Mouse (Mus musculus): ENCODE data around the gene Ulk4. TPM values are rescaled to one million over a fixed set of nuclear protein-coding genes. Genes with fewer than 3 reads are reported as not detected.

Gene Ulk4
- polyA plus RNA-seq, 1 experiment from 2014 or later, result 145 TPM

GRCm38 (mm10) chr9:121037975-121038374 lies 239.0 kb downstream of the Ulk4 start:
- Histone ChIP-seq H3K4me2 (no peak overlapping the region), H3K27ac (no peak overlapping the region), H3K27me3 (no peaks in the 10 kb centered on the region), H3K4me1 (0 out of 2 replicates have a peak, but pooled peaks cover 2% of the 10 kb centered on the region), H3K9me3 (replicated peaks) (no peaks in the 10 kb centered on the region), H3K4me3 (replicated peaks) (no peak overlapping the region), H3K9ac (no peak overlapping the region), H3K36me3 (no peaks in the 10 kb centered on the region)
- 58% methylated on average over 5 of the region's 5 CpGs for WGBS
- no peak for ATAC-seq (replicated peaks; ENCODE audit: low FRiP score)

GRCm38 (mm10) chr9:121035296-121035695 lies 241.7 kb downstream of the Ulk4 start:
- no peak overlapping the region for H3K4me2 ChIP-seq
- H3K4me3 ChIP-seq (replicated peaks), result no peak overlapping the region
- H3K4me1 ChIP-seq, result 0 out of 2 replicates have a peak, but pooled peaks cover 2% of the 10 kb centered on the region
- no peak overlapping the region for H3K27ac ChIP-seq
- no peaks in the 10 kb centered on the region for H3K36me3 ChIP-seq
- H3K27me3 ChIP-seq, result no peaks in the 10 kb centered on the region
- H3K9me3 ChIP-seq (replicated peaks), result no peaks in the 10 kb centered on the region
- H3K9ac ChIP-seq, result no peak overlapping the region
- WGBS, result 79% methylated on average over 6 of the region's 6 CpGs
- ATAC-seq (replicated peaks; ENCODE audit: low FRiP score), result no peak

- Histone ChIP-seq H3K9ac (no peak overlapping the region), H3K27ac (no peak overlapping the region), H3K4me3 (replicated peaks) (no peak overlapping the region), H3K4me2 (no peak overlapping the region), H3K27me3 (no peaks in the 10 kb centered on the region), H3K4me1 (0 out of 2 replicates have a peak, but pooled peaks cover 2% of the 10 kb centered on the region), H3K9me3 (replicated peaks) (no peaks in the 10 kb centered on the region), H3K36me3 (no peaks in the 10 kb centered on the region)
- ATAC-seq (replicated peaks; ENCODE audit: low FRiP score), result no peak
- 70% methylated on average over 4 of the region's 4 CpGs for WGBS
Measured at GRCm38 (mm10) chr9:121033596-121033995, 243.4 kb downstream of the Ulk4 start.

- WGBS, result 68% methylated on average over 10 of the region's 10 CpGs
- Histone ChIP-seq H3K4me3 (replicated peaks) (no peak overlapping the region), H3K36me3 (no peaks in the 10 kb centered on the region), H3K4me2 (no peak overlapping the region), H3K9me3 (replicated peaks) (no peaks in the 10 kb centered on the region), H3K27me3 (no peaks in the 10 kb centered on the region), H3K27ac (no peak overlapping the region), H3K9ac (no peak overlapping the region), H3K4me1 (0 out of 2 replicates have a peak, but pooled peaks cover 2% of the 10 kb centered on the region)
- no peak for ATAC-seq (replicated peaks; ENCODE audit: low FRiP score)
Measured at GRCm38 (mm10) chr9:121032322-121032964, 244.6 kb downstream of the Ulk4 start.

- H3K9ac ChIP-seq, result no peak overlapping the region
- H3K4me3 ChIP-seq (replicated peaks), result no peak overlapping the region
- no peak for ATAC-seq (replicated peaks; ENCODE audit: low FRiP score)
- no peak overlapping the region for H3K4me2 ChIP-seq
- no peak overlapping the region for H3K27ac ChIP-seq
- WGBS, result 27% methylated on average over 10 of the region's 10 CpGs
- H3K9me3 ChIP-seq (replicated peaks), result no peaks in the 10 kb centered on the region
- H3K27me3 ChIP-seq, result no peaks in the 10 kb centered on the region
- H3K36me3 ChIP-seq, result no peaks in the 10 kb centered on the region
- 0 out of 2 replicates have a peak, but pooled peaks cover 2% of the 10 kb centered on the region for H3K4me1 ChIP-seq
Measured at GRCm38 (mm10) chr9:121030949-121031348, 246.0 kb downstream of the Ulk4 start.

- no peaks in the 10 kb centered on the region for H3K36me3 ChIP-seq
- H3K9ac ChIP-seq, result no peak overlapping the region
- no peak overlapping the region for H3K4me3 ChIP-seq (replicated peaks)
- no peak overlapping the region for H3K27ac ChIP-seq
- H3K4me2 ChIP-seq, result no peak overlapping the region
- 0 out of 2 replicates have a peak, but pooled peaks cover 2% of the 10 kb centered on the region for H3K4me1 ChIP-seq
- no peaks in the 10 kb centered on the region for H3K9me3 ChIP-seq (replicated peaks)
- ATAC-seq (replicated peaks; ENCODE audit: low FRiP score), result no peak
- H3K27me3 ChIP-seq, result no peaks in the 10 kb centered on the region
- WGBS, result 59% methylated on average over 9 of the region's 9 CpGs
Measured at GRCm38 (mm10) chr9:121029786-121030185, 247.2 kb downstream of the Ulk4 start.

- H3K4me2 ChIP-seq, result no peak overlapping the region
- H3K4me3 ChIP-seq (replicated peaks), result no peak overlapping the region
- H3K27me3 ChIP-seq, result no peaks in the 10 kb centered on the region
- no peaks in the 10 kb centered on the region for H3K9me3 ChIP-seq (replicated peaks)
- H3K36me3 ChIP-seq, result no peaks in the 10 kb centered on the region
- 86% methylated on average over 14 of the region's 14 CpGs for WGBS
- H3K27ac ChIP-seq, result no peak overlapping the region
- no peak for ATAC-seq (replicated peaks; ENCODE audit: low FRiP score)
- no peak overlapping the region for H3K9ac ChIP-seq
- no peaks in the 10 kb centered on the region for H3K4me1 ChIP-seq
Measured at GRCm38 (mm10) chr9:121023526-121024264, 253.3 kb downstream of the Ulk4 start.

- Histone ChIP-seq H3K4me1 (0 out of 2 replicates have a peak, but pooled peaks cover 6% of the 10 kb centered on the region), H3K4me2 (no peak overlapping the region), H3K9me3 (replicated peaks) (no peaks in the 10 kb centered on the region), H3K4me3 (replicated peaks) (no peak overlapping the region), H3K27ac (no peak overlapping the region), H3K27me3 (no peaks in the 10 kb centered on the region), H3K9ac (no peak overlapping the region), H3K36me3 (no peaks in the 10 kb centered on the region)
- WGBS, result 87% methylated on average over 11 of the region's 11 CpGs
- ATAC-seq (replicated peaks; ENCODE audit: low FRiP score), result no peak
Measured at GRCm38 (mm10) chr9:121020360-121020759, 256.6 kb downstream of the Ulk4 start.

- Histone ChIP-seq H3K9ac (no peak overlapping the region), H3K4me1 (0 out of 2 replicates have a peak, but pooled peaks cover 6% of the 10 kb centered on the region), H3K9me3 (replicated peaks) (no peaks in the 10 kb centered on the region), H3K36me3 (no peaks in the 10 kb centered on the region), H3K4me2 (no peak overlapping the region), H3K4me3 (replicated peaks) (no peak overlapping the region), H3K27ac (no peak overlapping the region), H3K27me3 (no peaks in the 10 kb centered on the region)
- WGBS, result 88% methylated on average over 13 of the region's 13 CpGs
- no peak for ATAC-seq (replicated peaks; ENCODE audit: low FRiP score)
Measured at GRCm38 (mm10) chr9:121019932-121020331, 257.1 kb downstream of the Ulk4 start.

GRCm38 (mm10) chr9:121018524-121019315 lies 258.3 kb downstream of the Ulk4 start:
- Histone ChIP-seq H3K27ac (no peak overlapping the region), H3K4me1 (0 out of 2 replicates have a peak, but pooled peaks cover 6% of the 10 kb centered on the region), H3K27me3 (no peaks in the 10 kb centered on the region), H3K4me2 (no peak overlapping the region), H3K36me3 (no peaks in the 10 kb centered on the region), H3K4me3 (replicated peaks) (no peak overlapping the region), H3K9me3 (replicated peaks) (no peaks in the 10 kb centered on the region), H3K9ac (no peak overlapping the region)
- ATAC-seq (replicated peaks; ENCODE audit: low FRiP score), result no peak
- WGBS, result 89% methylated on average over 2 of the region's 2 CpGs

- Histone ChIP-seq H3K9me3 (replicated peaks) (no peaks in the 10 kb centered on the region), H3K4me2 (no peak overlapping the region), H3K4me1 (0 out of 2 replicates have a peak, but pooled peaks cover 6% of the 10 kb centered on the region), H3K27ac (no peak overlapping the region), H3K27me3 (no peaks in the 10 kb centered on the region), H3K9ac (no peak overlapping the region), H3K36me3 (no peaks in the 10 kb centered on the region), H3K4me3 (replicated peaks) (no peak overlapping the region)
- no peak for ATAC-seq (replicated peaks; ENCODE audit: low FRiP score)
- WGBS, result 63% methylated on average over 11 of the region's 11 CpGs
Measured at GRCm38 (mm10) chr9:121015810-121016502, 261.0 kb downstream of the Ulk4 start.
